ENCODE assay signal across 21 mouse cellular contexts in the genomic region with DNA sequence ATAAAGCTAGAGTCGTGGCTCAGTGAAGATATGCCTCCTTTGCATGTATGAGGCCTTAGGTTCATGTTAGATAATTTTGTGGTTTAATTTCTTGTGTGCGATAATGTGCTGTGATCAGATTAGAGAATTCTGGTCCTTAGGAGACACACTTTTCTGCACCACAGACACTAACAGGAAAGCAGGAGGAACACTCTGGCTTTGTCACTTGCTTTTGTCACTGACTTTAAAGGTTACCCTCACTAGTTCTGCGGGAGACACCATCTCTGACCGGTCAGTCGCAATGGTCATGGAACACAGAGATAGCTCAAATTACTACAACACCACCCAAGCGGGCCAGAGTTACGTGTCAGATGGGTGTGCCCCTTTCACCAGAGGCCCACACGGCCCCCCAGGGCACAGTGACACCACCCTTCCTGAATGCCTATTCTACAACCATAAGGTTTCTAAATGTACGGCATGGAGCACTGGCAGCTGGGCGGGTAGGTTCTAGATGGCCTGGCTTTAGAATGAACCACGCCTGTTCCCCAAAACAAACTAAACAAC. TPM values are rescaled to one million over a fixed set of nuclear protein-coding genes. Genes with fewer than 3 reads are reported as not detected.
A peak's percentile ranks its signal among the peaks of the same experiment; 100 is the strongest.
DNase-seq lines count a peak whose midpoint lies in the region; ATAC-seq and TF ChIP-seq lines count a peak whose summit lies in the region.
"Had no signal": no experiment of that assay in that cellular context is flagged by ENCODE, and none has a peak within 500 bp of the region (broad histone marks: within the 10 kb centered on the region; RNA-seq: fewer than 3 reads in every experiment).

No protein-coding gene starts in this region.

- TF ChIP-seq CTCF in intestine, postnatal 0 days (IDR thresholded peaks at IDR 0.05; ENCODE audit: low read depth) = no peak
- TF ChIP-seq CTCF in hindbrain, postnatal 0 days (IDR thresholded peaks at IDR 0.05; ENCODE audit: low read depth) = no peak

- H3K27me3 ChIP-seq in intestine, embryonic 15.5 days (replicated peaks) = no peaks in the 10 kb centered on the region
- H3K27me3 ChIP-seq in intestine, postnatal 0 days (replicated peaks; ENCODE audit: control insufficient read depth, insufficient read depth, low read length) = no peaks in the 10 kb centered on the region
- no peaks in the 10 kb centered on the region for H3K27me3 ChIP-seq in liver, embryonic 15.5 days
- no peaks in the 10 kb centered on the region for H3K27me3 ChIP-seq in hindbrain, postnatal 0 days (ENCODE audit: insufficient read depth, low read length)
- H3K27me3 ChIP-seq: lung, embryonic 15.5 days; midbrain, embryonic 12.5 days had no signal

- H3K36me3 ChIP-seq in intestine, embryonic 15.5 days = no peaks in the 10 kb centered on the region
- no peaks in the 10 kb centered on the region for H3K36me3 ChIP-seq in intestine, postnatal 0 days (ENCODE audit: control insufficient read depth, insufficient read depth)
- H3K36me3 ChIP-seq in liver, embryonic 15.5 days (replicated peaks) = no peaks in the 10 kb centered on the region
- H3K36me3 ChIP-seq in hindbrain, postnatal 0 days (ENCODE audit: insufficient read depth, low read length) = no peaks in the 10 kb centered on the region
- H3K36me3 ChIP-seq: embryonic facial prominence, embryonic 13.5 days; lung, embryonic 15.5 days; midbrain, embryonic 12.5 days had no signal

- H3K9me3 ChIP-seq in intestine, embryonic 15.5 days = no peaks in the 10 kb centered on the region
- H3K9me3 ChIP-seq in intestine, postnatal 0 days (ENCODE audit: control insufficient read depth) = no peaks in the 10 kb centered on the region
- no peaks in the 10 kb centered on the region for H3K9me3 ChIP-seq in liver, embryonic 15.5 days (replicated peaks)
- no peaks in the 10 kb centered on the region for H3K9me3 ChIP-seq in hindbrain, postnatal 0 days (ENCODE audit: low read length)
- H3K9me3 ChIP-seq: embryonic facial prominence, embryonic 13.5 days; lung, embryonic 15.5 days; midbrain, embryonic 12.5 days had no signal

- peak; percentile 48; the same call in 1 of the 2 replicates for ATAC-seq in intestine, embryonic 15.5 days
- no peak for ATAC-seq in intestine, postnatal 0 days
- ATAC-seq in liver, embryonic 15.5 days (ENCODE audit: insufficient read depth) = peak; percentile 88
- no peak for ATAC-seq in hindbrain, postnatal 0 days
- ATAC-seq: forebrain, embryonic 14.5 days had no signal

- peaks cover 10% of the 10 kb centered on the region; the same call in 1 of the 2 replicates for H3K4me1 ChIP-seq in intestine, embryonic 15.5 days (replicated peaks)
- no peaks in the 10 kb centered on the region for H3K4me1 ChIP-seq in intestine, postnatal 0 days (replicated peaks; ENCODE audit: control insufficient read depth, insufficient read depth, low read length)
- peaks cover 81% of the 10 kb centered on the region for H3K4me1 ChIP-seq in liver, embryonic 15.5 days (replicated peaks)
- H3K4me1 ChIP-seq in hindbrain, postnatal 0 days (ENCODE audit: insufficient read depth, low read length) = peaks cover 5% of the 10 kb centered on the region; the same call in 1 of the 2 replicates

- no peak overlapping the region for H3K9ac ChIP-seq in intestine, embryonic 15.5 days
- H3K9ac ChIP-seq in intestine, postnatal 0 days (ENCODE audit: low read depth, low read length) = no peak overlapping the region
- H3K9ac ChIP-seq in liver, embryonic 15.5 days = peak overlapping the region; percentile 39
- H3K9ac ChIP-seq in hindbrain, postnatal 0 days (replicated peaks; ENCODE audit: low read length) = no peak overlapping the region
- H3K9ac ChIP-seq: embryonic facial prominence, embryonic 13.5 days; lung, embryonic 15.5 days; midbrain, embryonic 12.5 days had no signal

- WGBS in intestine, embryonic 15.5 days = 82% methylated on average over 11 of the region's 11 CpGs
- WGBS in intestine, postnatal 0 days = 76% methylated on average over 11 of the region's 11 CpGs
- 27% methylated on average over 11 of the region's 11 CpGs for WGBS in liver, embryonic 15.5 days (ENCODE audit: insufficient replicate concordance)
- 89% methylated on average over 11 of the region's 11 CpGs for WGBS in hindbrain, postnatal 0 days

- DNase-seq in c-Kit-positive CD71-positive TER-119-positive erythroid progenitor cells, embryonic 14.5 days (ENCODE audit: low spot score) = peak; percentile 85
- DNase-seq in hindbrain, postnatal 0 days (ENCODE audit: low spot score) = no peak
- DNase-seq in retina, postnatal 1 day = no peak
- no peak for DNase-seq in urinary bladder, postnatal 14 days (ENCODE audit: low spot score)
- no peak for DNase-seq in lung, postnatal 4 days
- DNase-seq: adrenal gland, postnatal 10 days; cerebellum, adult 2 months; gastrocnemius, postnatal 14 days; layer of hippocampus, adult 9-11 months had no signal

- no peak overlapping the region for H3K27ac ChIP-seq in intestine, embryonic 15.5 days
- no peak overlapping the region for H3K27ac ChIP-seq in intestine, postnatal 0 days (ENCODE audit: low read depth, low read length)
- H3K27ac ChIP-seq in liver, embryonic 15.5 days (replicated peaks) = peak overlapping the region; percentile 92
- H3K27ac ChIP-seq in hindbrain, postnatal 0 days = no peak overlapping the region
- H3K27ac ChIP-seq: embryonic facial prominence, embryonic 13.5 days; hindbrain, embryonic 14.5 days; midbrain, embryonic 12.5 days had no signal

- no peak overlapping the region for H3K4me2 ChIP-seq in intestine, embryonic 15.5 days (replicated peaks)
- H3K4me2 ChIP-seq in intestine, postnatal 0 days (replicated peaks; ENCODE audit: low read depth) = no peak overlapping the region
- peak overlapping the region; percentile 73 for H3K4me2 ChIP-seq in liver, embryonic 15.5 days
- no peak overlapping the region for H3K4me2 ChIP-seq in hindbrain, postnatal 0 days (ENCODE audit: low read depth, low read length)

- H3K4me3 ChIP-seq in intestine, embryonic 15.5 days (replicated peaks) = no peak overlapping the region
- H3K4me3 ChIP-seq in intestine, postnatal 0 days (ENCODE audit: low read depth, low read length) = no peak overlapping the region
- peak overlapping the region; percentile 35 for H3K4me3 ChIP-seq in liver, embryonic 15.5 days (replicated peaks)
- no peak overlapping the region for H3K4me3 ChIP-seq in hindbrain, postnatal 0 days (ENCODE audit: low read length)
- H3K4me3 ChIP-seq: embryonic facial prominence, embryonic 13.5 days; lung, embryonic 15.5 days; midbrain, embryonic 12.5 days had no signal

RNA-seq across cellular contexts. Expression of a gene that starts 5.7 kb away (rescaled TPM):
- polyA plus RNA-seq in intestine, embryonic 15.5 days (2015; fragmentation: Nextera tagmentation; extraction: Ambion mirVana) = not detected in 2 replicates
- polyA plus RNA-seq in intestine, postnatal 0 days (2015; fragmentation: Nextera tagmentation; extraction: Ambion mirVana) = not detected in 2 replicates
- not detected in 2 replicates for polyA plus RNA-seq in liver, embryonic 15.5 days (2015; fragmentation: Nextera tagmentation; extraction: Ambion mirVana)
- not detected in 2 replicates for total RNA-seq in hindbrain, postnatal 0 days (2014; rRNA removed)
- not detected in 2 replicates for polyA plus RNA-seq in hindbrain, postnatal 0 days (2015; fragmentation: Nextera tagmentation; extraction: Ambion mirVana)
- total RNA-seq: adrenal gland, postnatal 10 days; gastrocnemius, postnatal 14 days; left cerebral cortex, postnatal 36 days had no signal
- polyA plus RNA-seq: cerebellum, adult 2 months; embryonic facial prominence, embryonic 13.5 days; forebrain, embryonic 14.5 days; heart, embryonic 14.5 days; hindbrain, embryonic 14.5 days; kidney, embryonic 14.5 days; lung, embryonic 15.5 days; midbrain, embryonic 12.5 days; small intestine, adult 2 months had no signal

RNA-seq across cellular contexts. Expression of a gene that starts 26.2 kb away (rescaled TPM):
- polyA plus RNA-seq in intestine, embryonic 15.5 days (2015; fragmentation: Nextera tagmentation; extraction: Ambion mirVana) = 12.7 and 16.0 TPM in 2 replicates
- polyA plus RNA-seq in intestine, postnatal 0 days (2015; fragmentation: Nextera tagmentation; extraction: Ambion mirVana) = 8.8 and 8.9 TPM in 2 replicates
- 7.0 and 7.3 TPM in 2 replicates for polyA plus RNA-seq in liver, embryonic 15.5 days (2015; fragmentation: Nextera tagmentation; extraction: Ambion mirVana)
- total RNA-seq in hindbrain, postnatal 0 days (2014; rRNA removed) = 43.3 and 50.4 TPM in 2 replicates
- polyA plus RNA-seq in hindbrain, postnatal 0 days (2015; fragmentation: Nextera tagmentation; extraction: Ambion mirVana) = 15.1 and 15.9 TPM in 2 replicates

RNA-seq across cellular contexts. Expression of a gene that starts 26.2 kb away (rescaled TPM):
- 36.2 and 38.0 TPM in 2 replicates for polyA plus RNA-seq in intestine, embryonic 15.5 days (2015; fragmentation: Nextera tagmentation; extraction: Ambion mirVana)
- polyA plus RNA-seq in intestine, postnatal 0 days (2015; fragmentation: Nextera tagmentation; extraction: Ambion mirVana) = 9.3 and 11.0 TPM in 2 replicates
- 15.1 and 15.6 TPM in 2 replicates for polyA plus RNA-seq in liver, embryonic 15.5 days (2015; fragmentation: Nextera tagmentation; extraction: Ambion mirVana)
- total RNA-seq in hindbrain, postnatal 0 days (2014; rRNA removed) = 21.7 and 29.6 TPM in 2 replicates
- polyA plus RNA-seq in hindbrain, postnatal 0 days (2015; fragmentation: Nextera tagmentation; extraction: Ambion mirVana) = 31.1 and 33.2 TPM in 2 replicates

Comparison
In these comparisons a context has a peak if more than half of its experiments do, and no peak if none do; other contexts are left out.
1. ATAC-seq: peak in intestine, embryonic 15.5 days (single experiment) and liver, embryonic 15.5 days (single experiment); none in intestine, postnatal 0 days (single experiment) and hindbrain, postnatal 0 days (single experiment).